Mouse (Mus musculus): ENCODE data around the gene Tssc4. TPM values are rescaled to one million over a fixed set of nuclear protein-coding genes. Genes with fewer than 3 reads are reported as not detected.

Tssc4 gene
- polyA plus RNA-seq, 1 experiment, result 38.8 TPM

GRCm38 (mm10) chr7:143119407-143119806 is 50.4 kb downstream of the Tssc4 start:
- Histone ChIP-seq H3K4me3 (ENCODE audit: insufficient read depth, low read length) (no peak overlapping the region), H3K27ac (ENCODE audit: insufficient read depth, low read length) (no peak overlapping the region), H3K4me1 (ENCODE audit: control insufficient read depth, insufficient read depth, low read length) (0 out of 2 replicates have a peak, but pooled peaks cover 10% of the 10 kb centered on the region)
- no peak for TF ChIP-seq POLR2A (IDR thresholded peaks at IDR 0.05; ENCODE audit: low read depth, low read length)
- no peak for TF ChIP-seq CTCF (IDR thresholded peaks at IDR 0.05; ENCODE audit: borderline replicate concordance, insufficient read depth, low read length)

- Histone ChIP-seq H3K27ac (ENCODE audit: insufficient read depth, low read length) (no peak overlapping the region), H3K4me1 (ENCODE audit: control insufficient read depth, insufficient read depth, low read length) (0 out of 2 replicates have a peak, but pooled peaks cover 10% of the 10 kb centered on the region), H3K4me3 (ENCODE audit: insufficient read depth, low read length) (no peak overlapping the region)
- TF ChIP-seq CTCF (IDR thresholded peaks at IDR 0.05; ENCODE audit: borderline replicate concordance, insufficient read depth, low read length), result no peak
- no peak for TF ChIP-seq POLR2A (IDR thresholded peaks at IDR 0.05; ENCODE audit: low read depth, low read length)
Observed at GRCm38 (mm10) chr7:143119826-143120225, 50.8 kb downstream of the Tssc4 start.

Other genes starting within 250 kb of the Tssc4 start
- gene Th, start 138.1 kb upstream of the Tssc4 start, polyA plus RNA-seq (2011; ENCODE audit: insufficient read length, low read depth, missing spikeins), result not detected in 2 replicates
- not detected in 2 replicates for gene Ascl2, start 100.0 kb upstream of the Tssc4 start, polyA plus RNA-seq (2011; ENCODE audit: insufficient read length, low read depth, missing spikeins)
- gene Tspan32, start 64.2 kb upstream of the Tssc4 start, polyA plus RNA-seq (2011; ENCODE audit: insufficient read length, low read depth, missing spikeins), result not detected in 2 replicates
- gene Cd81, start 16.5 kb upstream of the Tssc4 start, polyA plus RNA-seq (2011; ENCODE audit: insufficient read length, low read depth, missing spikeins), result 684 and 894 TPM in 2 replicates
- gene Trpm5, start 25.4 kb downstream of the Tssc4 start, polyA plus RNA-seq (2011; ENCODE audit: insufficient read length, low read depth, missing spikeins), result 0.47 TPM in 1 of 2 replicates, not detected in the other
- gene Kcnq1, start 37.1 kb downstream of the Tssc4 start, polyA plus RNA-seq (2011; ENCODE audit: insufficient read length, low read depth, missing spikeins), result not detected in 2 replicates